ENCODE assay signal across 10 mouse cellular contexts in genomic region chr1:25033155-25034095, GRCm38 (mm10).
DNase-seq lines count a peak whose midpoint lies in the region; ATAC-seq and TF ChIP-seq lines count a peak whose summit lies in the region.
"Had no signal": no experiment of that assay in that cellular context is flagged by ENCODE, and none has a peak within 500 bp of the region (broad histone marks: within the 10 kb centered on the region; RNA-seq: fewer than 3 reads in every experiment).

No protein-coding gene starts in this region.

- H3K36me3 ChIP-seq in hindbrain, postnatal 0 days (ENCODE audit: insufficient read depth, low read length), result no peaks in the 10 kb centered on the region
- no peaks in the 10 kb centered on the region for H3K36me3 ChIP-seq in neural tube, embryonic 12.5 days
- no peaks in the 10 kb centered on the region for H3K36me3 ChIP-seq in intestine, postnatal 0 days (ENCODE audit: control insufficient read depth, insufficient read depth)
- H3K36me3 ChIP-seq in kidney, embryonic 16.5 days (ENCODE audit: insufficient read depth, low read length), result no peaks in the 10 kb centered on the region
- H3K36me3 ChIP-seq: heart, embryonic 15.5 days; limb, embryonic 12.5 days had no signal

- peak overlapping the region; percentile 51; the same call in 1 of the 2 replicates for H3K27ac ChIP-seq in hindbrain, postnatal 0 days
- no peak overlapping the region for H3K27ac ChIP-seq in neural tube, embryonic 12.5 days
- no peak overlapping the region for H3K27ac ChIP-seq in intestine, postnatal 0 days (ENCODE audit: low read depth, low read length)
- H3K27ac ChIP-seq in kidney, embryonic 16.5 days (ENCODE audit: low read length), result no peak overlapping the region
- H3K27ac ChIP-seq: heart, embryonic 15.5 days; limb, embryonic 12.5 days had no signal

- H3K9me3 ChIP-seq in hindbrain, postnatal 0 days (ENCODE audit: low read length), result no peaks in the 10 kb centered on the region
- H3K9me3 ChIP-seq in neural tube, embryonic 12.5 days, result no peaks in the 10 kb centered on the region
- no peaks in the 10 kb centered on the region for H3K9me3 ChIP-seq in intestine, postnatal 0 days (ENCODE audit: control insufficient read depth)
- no peaks in the 10 kb centered on the region for H3K9me3 ChIP-seq in kidney, embryonic 16.5 days (ENCODE audit: low read length)
- H3K9me3 ChIP-seq: heart, embryonic 15.5 days; limb, embryonic 12.5 days had no signal

- H3K9ac ChIP-seq in hindbrain, postnatal 0 days (replicated peaks; ENCODE audit: low read length), result no peak overlapping the region
- no peak overlapping the region for H3K9ac ChIP-seq in neural tube, embryonic 12.5 days
- H3K9ac ChIP-seq in intestine, postnatal 0 days (ENCODE audit: low read depth, low read length), result no peak overlapping the region
- no peak overlapping the region for H3K9ac ChIP-seq in kidney, embryonic 16.5 days (replicated peaks; ENCODE audit: low read length)
- H3K9ac ChIP-seq: heart, embryonic 15.5 days; limb, embryonic 12.5 days had no signal

- no peaks in the 10 kb centered on the region for H3K27me3 ChIP-seq in hindbrain, postnatal 0 days (ENCODE audit: insufficient read depth, low read length)
- no peaks in the 10 kb centered on the region for H3K27me3 ChIP-seq in neural tube, embryonic 12.5 days (replicated peaks)
- no peaks in the 10 kb centered on the region for H3K27me3 ChIP-seq in intestine, postnatal 0 days (replicated peaks; ENCODE audit: control insufficient read depth, insufficient read depth, low read length)
- H3K27me3 ChIP-seq in kidney, embryonic 16.5 days (ENCODE audit: insufficient read depth, low read length), result no peaks in the 10 kb centered on the region
- H3K27me3 ChIP-seq: heart, embryonic 15.5 days; limb, embryonic 12.5 days had no signal

- no peaks in the 10 kb centered on the region for H3K4me1 ChIP-seq in hindbrain, postnatal 0 days (ENCODE audit: insufficient read depth, low read length)
- peaks cover 4% of the 10 kb centered on the region; the same call in 1 of the 2 replicates for H3K4me1 ChIP-seq in neural tube, embryonic 12.5 days
- H3K4me1 ChIP-seq in intestine, postnatal 0 days (replicated peaks; ENCODE audit: control insufficient read depth, insufficient read depth, low read length), result no peaks in the 10 kb centered on the region
- no peaks in the 10 kb centered on the region for H3K4me1 ChIP-seq in kidney, embryonic 16.5 days (ENCODE audit: insufficient read depth, low read length)
- H3K4me1 ChIP-seq: heart, embryonic 15.5 days; limb, embryonic 12.5 days had no signal

- intact Hi-C loops in gastrocnemius, postnatal 36 days (cut with DNase I), result no loop called here

- TF ChIP-seq CTCF in hindbrain, postnatal 0 days (IDR thresholded peaks at IDR 0.05; ENCODE audit: low read depth), result no peak
- no peak for TF ChIP-seq CTCF in intestine, postnatal 0 days (IDR thresholded peaks at IDR 0.05; ENCODE audit: low read depth)

- peak; percentile 36 to 59 for DNase-seq in cerebellum, adult 18-20 months
- DNase-seq in embryo, embryonic 11 days, result peak; percentile 41
- peak; percentile 85 for DNase-seq in hindbrain, postnatal 0 days (ENCODE audit: low spot score)
- DNase-seq in ovary, postnatal 14 days (ENCODE audit: low spot score), result no peak
- no peak for DNase-seq in gastrocnemius, postnatal 36 days

- 32% methylated on average over 8 of the region's 8 CpGs for WGBS in hindbrain, postnatal 0 days
- 53% methylated on average over 8 of the region's 8 CpGs for WGBS in neural tube, embryonic 12.5 days
- WGBS in intestine, postnatal 0 days, result 59% methylated on average over 8 of the region's 8 CpGs
- 64% methylated on average over 8 of the region's 8 CpGs for WGBS in kidney, embryonic 16.5 days

- peak overlapping the region; percentile 38 for H3K4me2 ChIP-seq in hindbrain, postnatal 0 days (ENCODE audit: low read depth, low read length)
- 0 out of 2 replicates have a peak overlapping the region, but pooled peaks have one; percentile 12 for H3K4me2 ChIP-seq in neural tube, embryonic 12.5 days (replicated peaks)
- no peak overlapping the region for H3K4me2 ChIP-seq in intestine, postnatal 0 days (replicated peaks; ENCODE audit: low read depth)
- no peak overlapping the region for H3K4me2 ChIP-seq in kidney, embryonic 16.5 days (replicated peaks; ENCODE audit: low read depth, low read length)
- H3K4me2 ChIP-seq: heart, embryonic 15.5 days; limb, embryonic 12.5 days had no signal

- 0 out of 2 replicates have a peak overlapping the region, but pooled peaks have one; percentile 7 for H3K4me3 ChIP-seq in hindbrain, postnatal 0 days (ENCODE audit: low read length)
- H3K4me3 ChIP-seq in neural tube, embryonic 12.5 days, result no peak overlapping the region
- no peak overlapping the region for H3K4me3 ChIP-seq in intestine, postnatal 0 days (ENCODE audit: low read depth, low read length)
- no peak overlapping the region for H3K4me3 ChIP-seq in kidney, embryonic 16.5 days (ENCODE audit: low read length)
- H3K4me3 ChIP-seq: heart, embryonic 15.5 days; limb, embryonic 12.5 days had no signal

- peak; percentile 93 for ATAC-seq in hindbrain, postnatal 0 days
- peak; percentile 96 for ATAC-seq in neural tube, embryonic 12.5 days (ENCODE audit: low FRiP score, low read depth)
- ATAC-seq in intestine, postnatal 0 days, result no peak
- no peak for ATAC-seq in kidney, embryonic 16.5 days (ENCODE audit: low FRiP score, low TSS enrichment)

Comparison
In these comparisons a context has a peak if more than half of its experiments do, and no peak if none do; other contexts are left out.
1. DNase-seq: peak in cerebellum, adult 18-20 months (2 of 2), embryo, embryonic 11 days (single experiment) and hindbrain, postnatal 0 days (single experiment); none in ovary, postnatal 14 days (single experiment) and gastrocnemius, postnatal 36 days (0 of 2).
2. ATAC-seq: peak in hindbrain, postnatal 0 days (single experiment) and neural tube, embryonic 12.5 days (single experiment); none in intestine, postnatal 0 days (single experiment) and kidney, embryonic 16.5 days (single experiment).
3. H3K4me2 ChIP-seq: peak in hindbrain, postnatal 0 days (single experiment) and neural tube, embryonic 12.5 days (single experiment); none in intestine, postnatal 0 days (single experiment) and kidney, embryonic 16.5 days (single experiment).